Comparison of ENCODE assay signal across 27 mouse cellular contexts in the genomic region with DNA sequence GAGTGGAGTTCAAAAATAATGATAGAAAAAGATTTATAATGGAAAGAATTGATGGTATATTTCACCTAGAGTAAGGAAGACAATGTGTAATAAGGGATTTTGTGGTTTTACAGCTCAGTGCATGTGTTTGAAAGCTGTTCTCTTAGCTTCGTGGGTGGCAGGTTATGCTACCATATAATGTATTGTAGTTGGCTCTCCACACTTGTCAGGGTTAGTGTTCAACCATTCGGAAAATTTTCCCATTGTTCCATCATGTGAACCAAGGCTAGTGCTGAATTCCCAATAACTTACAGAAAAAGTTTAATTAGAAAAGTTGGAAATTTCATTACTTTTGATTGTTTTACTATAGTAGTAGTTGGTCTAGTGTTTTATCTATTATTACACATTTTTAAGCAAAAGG. TPM values are rescaled to one million over a fixed set of nuclear protein-coding genes. Genes with fewer than 3 reads are reported as not detected.
DNase-seq lines count a peak whose midpoint lies in the region; ATAC-seq and TF ChIP-seq lines count a peak whose summit lies in the region.
"Had no signal": no experiment of that assay in that cellular context is flagged by ENCODE, and none has a peak within 500 bp of the region (broad histone marks: within the 10 kb centered on the region; RNA-seq: fewer than 3 reads in every experiment).

No protein-coding gene starts in this region.

- H3K9ac ChIP-seq in embryonic facial prominence, embryonic 14.5 days (ENCODE audit: low read depth, low read length), result no peak overlapping the region
- H3K9ac ChIP-seq in lung, embryonic 14.5 days, result no peak overlapping the region
- H3K9ac ChIP-seq: embryonic facial prominence, embryonic 13.5 days; forebrain, postnatal 0 days; hindbrain, embryonic 15.5 days; intestine, embryonic 15.5 days had no signal

- no peaks in the 10 kb centered on the region for H3K9me3 ChIP-seq in embryonic facial prominence, embryonic 14.5 days (ENCODE audit: control insufficient read depth, low read length)
- H3K9me3 ChIP-seq in embryonic facial prominence, embryonic 10.5 days, result no peaks in the 10 kb centered on the region
- no peaks in the 10 kb centered on the region for H3K9me3 ChIP-seq in lung, embryonic 14.5 days (ENCODE audit: low read depth, low read length)
- H3K9me3 ChIP-seq: embryonic facial prominence, embryonic 13.5 days; forebrain, embryonic 10.5 days; G1E; hindbrain, embryonic 15.5 days; intestine, embryonic 15.5 days had no signal

- peak; percentile 40 for DNase-seq in embryonic facial prominence, embryonic 14.5 days (ENCODE audit: low spot score)
- no peak for DNase-seq in embryonic facial prominence, embryonic 10.5 days (ENCODE audit: low spot score)
- peak; percentile 11 for DNase-seq in lung, embryonic 14.5 days
- DNase-seq in lung, postnatal 10 days, result no peak
- peak; percentile 23 for DNase-seq in embryo, embryonic 11 days
- DNase-seq in retina, postnatal 1 day, result peak; percentile 93
- no peak for DNase-seq in adipocyte (ENCODE audit: low spot score)
- DNase-seq in layer of hippocampus, postnatal 10 days (ENCODE audit: low spot score in 2 of 2), result no peak
- DNase-seq: adrenal gland, adult 8-10 months; adrenal gland, postnatal 25 days; B cell, adult 2 months; cerebellum, adult 18-20 months; cerebellum, adult 9-10 months; cerebellum, postnatal 14 days; forebrain, postnatal 0 days; gastrocnemius, adult 2 months; gastrocnemius, postnatal 14 days; heart, adult 11 months; kidney, adult 11 months had no signal

- ATAC-seq in embryonic facial prominence, embryonic 14.5 days (ENCODE audit: low read depth), result no peak
- ATAC-seq in lung, embryonic 14.5 days (ENCODE audit: insufficient read depth), result no peak
- ATAC-seq: forebrain, embryonic 14.5 days; forebrain, postnatal 0 days; intestine, embryonic 15.5 days had no signal

- TF ChIP-seq CTCF in lung, embryonic 14.5 days (IDR thresholded peaks at IDR 0.05; ENCODE audit: low read depth), result no peak

- no peak overlapping the region for H3K4me2 ChIP-seq in embryonic facial prominence, embryonic 14.5 days (ENCODE audit: low read depth, low read length)
- H3K4me2 ChIP-seq in lung, embryonic 14.5 days, result no peak overlapping the region
- H3K4me2 ChIP-seq: embryonic facial prominence, embryonic 13.5 days; heart, embryonic 11.5 days; hindbrain, embryonic 15.5 days; intestine, embryonic 15.5 days had no signal

- no peak overlapping the region for H3K27ac ChIP-seq in embryonic facial prominence, embryonic 14.5 days (replicated peaks; ENCODE audit: low read depth, low read length)
- H3K27ac ChIP-seq in embryonic facial prominence, embryonic 10.5 days (replicated peaks), result no peak overlapping the region
- no peak overlapping the region for H3K27ac ChIP-seq in lung, embryonic 14.5 days (ENCODE audit: low read depth)
- H3K27ac ChIP-seq: embryonic facial prominence, embryonic 13.5 days; forebrain, embryonic 10.5 days; gastrocnemius, adult 2 months; hindbrain, embryonic 15.5 days; intestine, embryonic 15.5 days had no signal

- H3K4me1 ChIP-seq in embryonic facial prominence, embryonic 14.5 days (ENCODE audit: control insufficient read depth, insufficient read depth, low read length), result no peaks in the 10 kb centered on the region
- 0 out of 2 replicates have a peak, but pooled peaks cover 3% of the 10 kb centered on the region for H3K4me1 ChIP-seq in embryonic facial prominence, embryonic 10.5 days
- no peaks in the 10 kb centered on the region for H3K4me1 ChIP-seq in lung, embryonic 14.5 days (ENCODE audit: insufficient read depth)
- H3K4me1 ChIP-seq: intestine, embryonic 15.5 days had no signal

- peaks cover 14% of the 10 kb centered on the region for H3K36me3 ChIP-seq in embryonic facial prominence, embryonic 14.5 days (ENCODE audit: control insufficient read depth, insufficient read depth, low read length)
- H3K36me3 ChIP-seq in embryonic facial prominence, embryonic 10.5 days (replicated peaks), result peaks cover 22% of the 10 kb centered on the region
- peaks cover 6% of the 10 kb centered on the region; the same call in 1 of the 2 replicates for H3K36me3 ChIP-seq in lung, embryonic 14.5 days (ENCODE audit: insufficient read depth)

- 61% methylated on average over 2 of the region's 2 CpGs for WGBS in embryonic facial prominence, embryonic 14.5 days
- WGBS in embryonic facial prominence, embryonic 10.5 days, result 73% methylated on average over 2 of the region's 2 CpGs
- WGBS in lung, embryonic 14.5 days, result 60% methylated on average over 2 of the region's 2 CpGs

- no peaks in the 10 kb centered on the region for H3K27me3 ChIP-seq in embryonic facial prominence, embryonic 14.5 days (replicated peaks; ENCODE audit: control insufficient read depth, insufficient read depth, low read length)
- no peaks in the 10 kb centered on the region for H3K27me3 ChIP-seq in embryonic facial prominence, embryonic 10.5 days (replicated peaks; ENCODE audit: low read depth, poor library complexity, severe bottlenecking)
- H3K27me3 ChIP-seq in lung, embryonic 14.5 days (ENCODE audit: insufficient read depth, low read length), result no peaks in the 10 kb centered on the region
- H3K27me3 ChIP-seq: CH12.LX; embryonic facial prominence, embryonic 13.5 days; hindbrain, embryonic 15.5 days; intestine, embryonic 15.5 days had no signal

- no peak overlapping the region for H3K4me3 ChIP-seq in embryonic facial prominence, embryonic 14.5 days (ENCODE audit: low read depth, low read length)
- no peak overlapping the region for H3K4me3 ChIP-seq in embryonic facial prominence, embryonic 10.5 days
- no peak overlapping the region for H3K4me3 ChIP-seq in lung, embryonic 14.5 days (ENCODE audit: low read depth, low read length)
- H3K4me3 ChIP-seq: embryonic facial prominence, embryonic 13.5 days; forebrain, embryonic 10.5 days; gastrocnemius, adult 2 months; hindbrain, embryonic 15.5 days; intestine, embryonic 15.5 days had no signal

RNA-seq across cellular contexts. Expression of a gene that starts 36.6 kb away (rescaled TPM):
- polyA plus RNA-seq in embryonic facial prominence, embryonic 14.5 days (2014; fragmentation: Nextera tagmentation; extraction: Ambion mirVana), result 39.5 and 40.0 TPM in 2 replicates
- polyA plus RNA-seq in embryonic facial prominence, embryonic 10.5 days (2016; fragmentation: Nextera tagmentation; extraction: Ambion mirVana), result 37.0 and 43.5 TPM in 2 replicates
- polyA plus RNA-seq in lung, embryonic 14.5 days (2014; fragmentation: Nextera tagmentation; extraction: Ambion mirVana), result 38.7 and 43.0 TPM in 2 replicates
- total RNA-seq in layer of hippocampus, postnatal 10 days (2021), result 10 to 100 TPM in 1 of 2 experiments, 1 to 10 TPM in 1; 8.2 to 12.6 TPM

RNA-seq across cellular contexts. Expression of a gene that starts 36.6 kb away (rescaled TPM):
- polyA plus RNA-seq in embryonic facial prominence, embryonic 14.5 days (2014; fragmentation: Nextera tagmentation; extraction: Ambion mirVana), result 77.8 and 87.4 TPM in 2 replicates
- polyA plus RNA-seq in embryonic facial prominence, embryonic 10.5 days (2016; fragmentation: Nextera tagmentation; extraction: Ambion mirVana), result 142 TPM in 2 replicates
- polyA plus RNA-seq in lung, embryonic 14.5 days (2014; fragmentation: Nextera tagmentation; extraction: Ambion mirVana), result 132 and 136 TPM in 2 replicates
- 10 to 100 TPM; 87.5 to 89.0 TPM for total RNA-seq in layer of hippocampus, postnatal 10 days (2021)

Comparison
In these comparisons a context has a peak if more than half of its experiments do, and no peak if none do; other contexts are left out.
1. DNase-seq: peak in embryonic facial prominence, embryonic 14.5 days (single experiment), lung, embryonic 14.5 days (single experiment), embryo, embryonic 11 days (single experiment) and retina, postnatal 1 day (single experiment); none in embryonic facial prominence, embryonic 10.5 days (single experiment), lung, postnatal 10 days (single experiment), adipocyte (single experiment) and layer of hippocampus, postnatal 10 days (0 of 2).